Mouse (Mus musculus) layer of hippocampus, postnatal 36 days (tissue): ENCODE results near the gene Tmem30b. TPM values are rescaled to one million over a fixed set of nuclear protein-coding genes. Genes with fewer than 3 reads are reported as not detected.
A peak's percentile ranks its signal among the peaks of the same experiment; 100 is the strongest.
"Not testable (repeated sequence)": the region's sequence is repeated elsewhere in the genome, so short reads cannot be mapped to it uniquely, and the experiment has no call there.

ENCODE experiments used
- DNase-seq, 2 experiments: peaks; one replicate each; pipeline ENCODE4 v3.0.0; 2022
- total RNA-seq, 2 experiments: library from RNA; stranded (reverse); gene quantifications; 2 replicates each; pipeline ENCODE4 v1.2.3; 2021

Gene Tmem30b
- total RNA-seq, 2 experiments from 2014 or later, result not detected

DNA sequence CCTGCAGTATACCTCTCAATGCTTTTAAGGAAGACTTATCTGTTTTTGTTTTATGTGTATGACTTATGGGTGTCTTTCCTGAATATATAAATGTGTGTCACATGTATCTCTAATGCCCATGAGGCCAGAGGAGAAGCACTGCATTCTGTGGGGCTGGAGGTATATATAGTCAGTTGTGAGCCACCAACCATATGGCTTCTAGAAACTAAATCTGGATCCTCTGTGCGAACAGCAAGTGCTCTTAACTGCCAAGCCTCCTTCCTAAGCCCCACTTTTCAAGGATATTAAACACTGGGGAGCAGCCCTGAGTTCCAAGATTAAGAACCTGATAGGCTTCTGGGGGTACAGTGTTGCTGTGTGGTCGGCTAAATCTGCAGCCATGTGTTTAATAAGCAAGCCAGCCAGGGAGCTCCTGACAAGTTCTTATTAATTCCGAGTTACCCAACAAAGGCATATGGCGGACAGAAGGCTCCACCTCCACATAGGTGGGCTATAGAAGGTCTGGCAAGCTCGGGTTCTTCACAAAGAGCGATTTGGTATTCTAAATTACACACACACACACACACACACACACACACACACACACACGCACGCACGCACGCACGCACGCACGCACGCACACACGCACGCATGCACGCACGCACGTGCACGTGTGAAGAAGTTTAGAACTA lies 12.5 kb upstream of the Tmem30b start:
- no peak for DNase-seq

DNA sequence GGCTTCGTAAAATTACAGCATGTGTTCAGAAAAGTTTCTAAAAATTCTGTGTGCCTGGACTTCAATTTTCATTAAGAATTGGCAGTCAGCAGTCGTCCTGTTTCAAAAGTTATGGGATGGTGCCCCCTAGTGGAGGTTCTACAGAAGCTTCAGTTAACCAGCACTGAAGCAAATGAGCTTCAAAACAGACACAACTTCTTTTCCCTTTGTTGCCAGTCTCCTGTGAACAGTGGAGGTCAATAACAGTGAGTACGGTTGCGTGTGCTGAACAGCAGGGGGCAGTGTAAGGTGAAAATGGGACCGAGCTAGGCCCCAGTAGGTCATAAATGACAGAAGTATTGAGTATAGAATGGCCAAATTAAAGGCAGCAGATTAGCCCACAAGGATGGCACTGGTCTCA lies 8.0 kb upstream of the Tmem30b start:
- DNase-seq, result peak; percentile 32 to 41

DNA sequence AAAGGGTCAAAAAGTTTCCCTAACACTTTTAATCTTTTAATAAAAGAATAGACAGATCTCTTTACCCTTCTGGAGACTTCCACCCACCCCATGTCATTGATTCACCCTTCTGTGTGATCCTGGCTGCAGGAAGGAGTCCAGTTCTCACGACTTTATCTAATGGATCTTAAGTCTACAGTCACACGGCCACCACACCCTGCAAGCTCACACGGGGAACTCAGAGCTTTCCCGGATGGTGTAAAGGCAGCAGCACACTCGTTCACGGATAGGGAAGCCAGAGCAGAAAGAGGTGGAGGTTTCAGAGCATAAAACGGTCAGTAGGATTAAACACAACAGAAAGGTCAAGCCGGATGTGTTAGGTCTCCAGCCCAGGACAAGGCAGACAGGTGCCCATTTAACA lies 2.1 kb upstream of the Tmem30b start:
- no peak for DNase-seq

DNA sequence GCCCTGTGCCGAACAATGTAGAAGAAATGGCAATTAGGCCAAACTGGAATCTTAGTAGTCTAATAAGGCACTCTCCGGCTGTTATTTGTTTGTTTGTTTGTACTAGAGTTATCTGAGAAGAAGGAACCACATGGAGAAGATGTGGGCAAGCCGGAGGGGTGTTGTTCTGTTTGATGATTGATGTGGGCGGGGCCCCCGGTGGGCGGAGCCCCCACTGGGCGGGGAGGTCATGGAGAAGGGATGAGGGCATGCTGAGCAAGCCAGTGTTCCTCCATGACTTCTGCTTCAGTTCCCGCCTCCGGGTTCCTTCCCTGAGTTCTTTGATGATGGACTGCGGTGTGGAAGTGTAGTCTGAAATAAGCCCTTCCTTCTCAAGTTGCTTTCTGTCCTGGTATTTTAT lies 1.5 kb upstream of the Tmem30b start:
- DNase-seq, result no peak

DNA sequence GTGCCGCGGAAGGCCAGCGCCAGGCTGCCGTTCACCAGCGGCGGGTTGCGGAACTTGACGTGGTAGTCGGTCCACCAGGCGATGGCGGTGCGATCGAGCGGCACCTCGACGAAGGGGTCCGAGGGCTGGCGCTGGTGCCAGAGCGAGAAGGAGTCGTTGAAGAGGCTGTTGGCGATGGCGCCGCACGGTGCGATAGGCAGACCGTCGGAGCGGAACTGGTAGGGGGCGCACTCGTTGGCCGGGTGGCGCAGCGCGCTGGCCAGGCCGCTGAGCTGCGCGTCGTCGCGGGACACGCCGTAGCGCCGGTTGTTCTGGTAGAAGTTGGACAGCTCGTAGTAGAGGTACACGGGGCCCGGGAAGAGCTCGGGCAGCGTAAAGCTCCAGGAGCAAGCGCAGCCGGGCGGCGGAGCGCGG lies 513 bp downstream of the Tmem30b start:
- no peak for DNase-seq

DNA sequence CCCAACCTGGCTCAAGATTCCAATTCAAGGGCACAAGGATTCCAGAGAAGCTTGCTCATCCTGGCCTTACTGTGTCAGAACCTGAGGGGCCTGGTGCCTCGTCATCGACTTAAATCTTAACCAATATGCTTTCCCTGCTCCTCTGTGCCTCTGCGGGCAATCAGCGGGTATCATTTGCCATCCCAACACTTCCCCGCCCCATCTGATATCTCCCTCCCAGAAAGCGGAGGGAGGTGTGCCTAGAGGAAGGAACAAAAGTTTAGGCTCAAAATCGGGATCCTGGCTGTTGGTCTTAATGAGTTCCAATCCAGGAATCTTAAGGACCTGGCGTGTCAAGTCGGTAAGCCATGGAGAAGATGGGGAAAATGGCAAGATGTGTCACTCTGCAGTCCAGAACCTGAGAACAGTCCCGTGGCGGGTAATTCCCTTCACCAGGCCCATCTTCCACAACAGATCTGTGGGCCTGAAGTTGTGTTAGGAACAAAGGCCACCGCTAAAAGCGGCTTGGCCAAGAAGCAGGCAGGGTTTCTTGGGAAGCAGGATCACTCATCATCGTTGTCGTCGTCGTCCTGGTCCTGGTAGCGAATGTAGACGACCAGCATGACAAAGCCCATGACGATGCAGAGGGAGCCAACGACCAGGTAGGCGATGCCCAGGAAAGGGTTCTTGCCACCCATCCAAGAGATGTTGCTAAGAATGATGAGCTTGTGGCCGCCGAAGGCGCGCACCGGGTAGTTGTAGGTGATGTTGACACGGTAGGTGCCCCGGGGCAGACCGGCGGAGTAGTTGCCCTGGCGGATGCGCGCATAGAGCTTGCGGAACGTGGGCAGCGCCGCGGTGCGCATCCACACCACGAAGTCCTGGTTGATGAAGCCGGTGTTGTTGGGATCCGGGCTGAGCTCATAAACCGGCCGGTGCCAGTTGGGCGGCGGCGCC lies 1.2 kb downstream of the Tmem30b start:
- no peak for DNase-seq

DNA sequence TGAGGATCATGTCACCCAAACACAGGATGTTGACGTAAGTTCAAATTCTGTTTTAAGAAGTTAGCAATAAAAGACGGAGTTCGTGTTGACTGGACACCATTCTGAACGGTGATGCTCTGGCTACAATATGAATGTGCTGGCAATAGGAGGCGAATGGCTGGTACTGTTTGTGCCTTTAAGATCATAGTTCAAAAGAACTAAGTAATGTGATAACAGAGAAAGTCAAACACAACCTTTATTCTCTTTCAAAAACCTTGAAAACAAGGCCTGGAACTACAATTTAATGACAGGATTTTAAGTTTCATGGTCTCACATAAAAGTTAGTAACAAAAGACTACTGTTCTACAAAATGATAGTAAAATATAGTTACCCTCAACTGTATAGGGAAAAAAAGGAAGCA lies 3.0 kb downstream of the Tmem30b start:
- no peak for DNase-seq

DNA sequence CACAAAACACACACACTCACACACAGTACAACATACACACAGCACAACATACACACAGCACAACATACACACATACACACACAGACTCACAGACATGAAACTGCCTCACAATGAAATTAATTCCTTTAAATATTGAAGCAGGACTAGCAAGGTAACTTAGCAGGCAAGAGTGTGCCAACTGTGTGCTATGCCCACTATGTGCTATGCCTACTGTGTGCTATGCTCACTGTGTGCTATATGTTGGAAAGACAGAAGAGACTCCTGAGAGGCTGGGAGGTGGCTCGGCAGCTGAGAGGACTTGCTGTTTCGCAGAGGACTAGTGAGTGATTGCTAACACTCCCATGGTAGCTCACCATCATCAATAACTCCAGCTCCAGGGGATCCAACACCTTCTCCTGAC lies 5.8 kb downstream of the Tmem30b start:
- DNase-seq, result no peak

DNA sequence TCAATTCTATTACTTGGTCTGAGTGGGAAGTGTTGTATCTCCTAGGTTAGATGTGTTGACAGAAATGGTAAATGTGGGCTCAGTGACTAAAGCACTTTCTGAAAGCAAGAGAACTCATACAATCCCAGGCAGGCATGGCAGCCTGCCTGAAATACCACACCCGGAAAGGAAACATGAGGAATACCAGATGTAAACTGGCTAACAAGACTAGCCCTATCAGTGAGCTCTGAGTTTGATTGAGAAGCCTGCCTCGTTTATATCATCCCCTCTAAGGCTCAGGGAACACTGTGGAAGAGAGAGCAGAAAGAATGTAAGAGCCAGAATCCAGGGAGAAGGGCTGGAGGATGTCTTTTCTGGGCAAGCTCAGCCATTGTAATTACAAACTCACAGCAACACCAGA lies 7.0 kb downstream of the Tmem30b start:
- no peak for DNase-seq

DNA sequence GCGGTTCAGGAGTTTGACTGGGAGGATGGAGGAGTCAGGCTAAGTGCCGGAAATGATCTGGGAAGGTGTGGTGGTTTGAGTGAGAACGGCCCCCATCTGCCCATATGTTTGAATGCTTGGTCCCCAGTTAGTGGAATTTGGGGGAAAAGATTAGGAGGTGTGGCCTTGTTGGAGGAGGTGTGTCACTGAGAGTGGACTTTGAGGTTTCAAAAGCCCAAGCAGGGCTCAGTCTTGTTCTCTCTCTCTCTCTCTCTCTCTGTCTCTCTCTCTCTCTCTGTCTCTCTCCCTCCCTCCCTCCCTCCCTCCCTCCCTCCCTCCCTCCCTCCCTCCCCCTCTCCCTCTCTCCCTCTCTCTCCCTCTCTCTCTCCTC lies 8.1 kb downstream of the Tmem30b start:
- DNase-seq, result not testable (repeated sequence)

DNA sequence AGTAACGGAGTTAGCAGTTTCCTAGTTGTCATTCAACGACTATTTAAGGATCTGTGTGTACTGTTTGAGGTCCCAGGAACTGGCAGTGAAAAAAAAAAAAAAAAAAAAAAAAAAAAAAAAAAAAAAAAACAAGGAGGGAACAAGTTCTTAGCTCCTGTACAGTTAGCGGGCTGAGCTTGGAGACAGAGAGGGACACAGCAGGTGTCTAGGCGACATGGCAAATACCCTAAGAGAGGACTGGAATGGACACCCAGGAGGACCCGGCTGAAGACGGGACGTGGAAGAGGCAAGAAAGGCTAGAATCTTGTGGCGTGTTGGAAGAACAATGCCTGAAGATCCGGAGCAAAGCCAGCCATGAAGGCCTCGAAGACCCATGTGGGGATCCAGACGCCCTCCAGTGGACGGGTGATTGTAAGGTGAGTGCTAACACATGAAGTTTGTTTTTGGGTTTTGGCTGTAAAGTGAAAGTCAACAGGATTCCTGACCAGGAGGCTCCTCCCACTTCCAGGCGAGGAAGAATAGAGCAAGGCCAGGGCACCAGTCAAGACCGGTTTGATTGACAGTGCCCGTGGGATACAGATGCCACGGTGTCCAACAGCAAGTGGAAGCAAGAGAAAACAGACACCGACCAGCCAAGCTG lies 8.6 kb downstream of the Tmem30b start:
- no peak for DNase-seq

DNA sequence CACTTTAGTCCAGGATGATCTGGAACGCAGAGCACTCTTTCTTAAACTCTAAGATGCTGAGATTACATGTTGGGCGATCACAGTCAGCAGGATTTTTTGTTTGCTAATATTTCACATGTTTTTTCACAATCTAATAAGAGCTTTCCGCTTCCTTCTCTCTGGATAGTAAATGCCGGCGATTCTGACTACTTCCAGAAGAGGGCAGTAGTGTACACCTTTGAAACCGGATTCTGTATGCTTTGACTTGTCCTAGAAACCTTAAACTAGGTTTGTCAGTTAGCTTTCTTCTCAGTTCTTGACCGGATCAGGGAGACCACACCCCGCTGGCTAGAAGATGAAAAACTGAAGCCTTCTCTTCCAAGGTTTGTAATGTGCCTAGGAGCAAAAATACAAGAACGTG lies 11.6 kb downstream of the Tmem30b start:
- DNase-seq, result peak in 1 of 2 experiments; percentile 46

DNA sequence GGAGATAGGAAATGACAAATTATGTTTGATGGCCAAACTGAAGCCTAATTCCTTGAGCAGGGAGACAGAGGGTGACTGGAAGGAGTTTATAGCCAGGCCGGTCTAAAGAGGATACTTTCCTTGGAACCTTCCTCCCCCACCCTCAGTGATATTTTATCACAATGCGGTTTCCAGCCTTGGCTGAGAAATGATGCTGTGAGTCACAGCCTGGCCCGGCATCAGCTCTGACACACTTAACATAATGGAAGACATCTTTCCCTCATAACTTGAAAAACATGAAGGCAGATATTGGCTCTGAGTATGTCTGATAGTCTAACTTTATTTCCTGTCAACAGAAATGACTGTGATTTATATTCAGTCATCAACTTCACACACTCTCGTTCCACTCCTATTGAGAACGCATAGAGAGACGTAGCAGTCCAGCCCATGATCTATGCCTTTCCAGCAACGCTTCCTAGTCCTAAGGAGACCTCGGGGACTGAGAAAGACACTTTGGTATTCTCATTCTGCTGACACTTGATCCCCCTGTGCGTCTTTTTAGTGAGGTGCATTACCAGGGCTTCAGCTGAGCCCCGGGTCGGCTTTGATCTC lies 14.2 kb downstream of the Tmem30b start:
- DNase-seq, result no peak

DNA sequence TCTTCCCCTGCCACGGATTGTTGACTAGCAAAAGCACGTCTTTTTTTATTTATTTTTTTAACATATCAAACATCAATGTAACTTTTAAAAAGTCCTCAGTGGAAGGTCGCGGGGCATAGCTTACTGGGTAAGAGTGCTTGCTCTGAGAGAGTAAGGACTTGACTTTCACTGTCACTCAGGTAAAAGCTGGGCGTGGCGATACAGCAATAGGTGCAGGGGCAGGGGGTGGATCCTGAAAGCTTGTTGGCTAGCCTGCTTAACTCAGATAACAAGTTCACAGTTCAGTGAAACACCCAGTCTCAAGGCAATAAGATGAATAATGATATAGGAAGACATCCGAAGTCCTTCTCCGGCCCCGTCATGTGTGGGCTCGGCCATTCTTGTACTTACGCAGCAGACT lies 16.6 kb downstream of the Tmem30b start:
- no peak for DNase-seq

DNA sequence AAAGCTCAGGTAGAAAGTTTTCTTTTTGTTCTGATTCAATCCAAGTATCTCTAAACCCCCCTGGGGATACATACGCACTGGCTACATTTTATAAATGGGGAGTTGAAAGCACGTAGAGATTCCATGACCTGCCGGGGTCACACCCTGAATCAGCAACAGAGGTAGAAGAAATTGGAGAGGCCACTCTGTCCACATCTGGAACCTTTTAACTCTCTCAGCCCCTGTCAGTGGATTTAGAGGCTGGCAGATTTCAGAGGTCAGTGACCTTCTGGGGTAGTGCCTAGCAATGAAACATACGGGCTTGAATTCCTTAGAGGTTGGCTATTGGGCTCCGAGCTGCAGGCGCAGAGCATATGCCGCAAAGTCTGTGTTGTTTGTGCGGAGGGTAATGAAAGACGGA lies 17.1 kb downstream of the Tmem30b start:
- no peak for DNase-seq

DNA sequence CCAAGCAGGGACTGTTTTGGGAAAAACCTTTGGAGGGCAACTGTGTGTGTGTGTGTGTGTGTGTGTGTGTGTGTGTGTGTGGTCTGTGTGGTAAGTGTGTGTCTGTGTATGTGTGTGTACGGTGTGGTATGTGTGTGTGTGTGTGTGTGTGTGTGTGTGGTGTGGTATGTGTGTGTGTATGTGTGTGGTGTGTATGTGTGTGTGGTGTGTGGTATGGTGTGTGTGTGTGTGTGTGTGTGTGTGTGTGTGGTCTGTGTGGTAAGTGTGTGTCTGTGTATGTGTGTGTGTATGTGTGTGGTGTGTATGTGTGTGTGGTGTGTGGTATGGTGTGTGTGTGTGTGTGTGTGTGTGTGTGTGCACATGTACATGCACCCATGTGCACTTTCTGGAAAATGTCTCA lies 18.1 kb downstream of the Tmem30b start:
- not testable (repeated sequence) for DNase-seq

DNA sequence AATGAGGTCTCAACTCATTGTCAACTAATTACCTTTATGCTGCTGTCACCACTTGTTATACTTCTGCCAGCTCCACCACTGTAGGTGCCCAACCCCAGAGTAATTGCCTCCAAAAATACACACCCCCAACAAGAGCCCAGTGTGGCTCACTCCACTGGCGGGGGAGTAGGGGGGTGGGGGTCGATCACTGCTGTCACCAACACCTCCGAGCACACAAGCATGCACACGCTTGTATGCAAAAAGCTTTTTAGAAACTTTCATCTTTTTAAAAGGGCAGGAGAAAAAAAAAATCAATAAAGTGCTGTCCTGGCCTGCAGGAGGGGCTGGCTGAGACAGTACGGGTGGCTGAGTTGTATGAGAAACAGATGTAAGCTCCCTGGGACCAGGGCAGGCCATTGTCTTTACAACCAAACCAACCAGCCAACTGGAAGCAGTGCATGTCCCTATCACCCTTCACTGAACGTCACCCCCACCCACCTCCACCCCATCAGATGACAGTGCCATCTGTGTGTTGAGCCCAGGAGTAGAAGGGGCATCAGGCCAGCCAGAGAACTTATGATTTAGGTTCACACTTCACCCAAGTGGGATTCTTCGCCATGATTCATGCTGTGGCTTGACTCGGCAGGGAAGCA lies 20.8 kb downstream of the Tmem30b start:
- no peak for DNase-seq

DNA sequence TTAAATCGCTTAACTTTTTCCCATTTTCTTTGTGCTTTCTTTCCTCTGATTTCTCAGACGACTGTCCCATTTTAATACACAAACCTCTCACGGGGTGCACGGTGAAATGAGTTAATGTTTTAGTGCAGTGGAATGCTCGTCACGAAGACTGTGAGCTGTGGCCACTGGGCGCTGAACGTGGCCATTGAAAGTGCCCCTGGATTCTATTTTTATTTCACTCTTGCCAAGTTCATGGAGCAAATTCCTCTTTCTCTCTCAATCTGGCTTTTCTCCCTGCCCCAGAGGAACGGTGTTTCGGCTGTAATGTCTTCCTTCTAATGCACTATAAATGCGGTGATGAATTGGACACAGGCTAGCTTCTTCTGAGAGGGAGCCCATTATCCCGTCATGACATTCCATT lies 23.1 kb downstream of the Tmem30b start:
- DNase-seq, result no peak

DNA sequence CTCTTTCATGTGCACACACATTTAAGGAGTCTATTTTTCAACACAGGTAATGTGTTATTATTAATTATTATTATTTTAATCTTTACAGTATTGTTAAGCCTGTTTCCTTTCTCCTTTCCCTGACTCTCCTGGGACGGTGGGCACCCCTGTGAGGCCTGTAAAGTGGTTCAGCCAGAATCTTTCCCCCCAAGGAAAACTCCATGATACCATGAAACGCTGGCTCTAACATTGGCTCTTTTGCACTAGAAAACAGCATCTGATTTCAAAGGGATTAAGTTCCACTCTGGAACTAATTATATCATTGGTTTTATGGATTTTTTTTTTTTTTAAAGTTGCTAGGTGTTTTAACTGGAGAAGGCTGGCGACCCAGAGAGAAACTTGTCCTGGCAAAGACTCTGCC lies 24.2 kb downstream of the Tmem30b start:
- DNase-seq, result no peak

DNA sequence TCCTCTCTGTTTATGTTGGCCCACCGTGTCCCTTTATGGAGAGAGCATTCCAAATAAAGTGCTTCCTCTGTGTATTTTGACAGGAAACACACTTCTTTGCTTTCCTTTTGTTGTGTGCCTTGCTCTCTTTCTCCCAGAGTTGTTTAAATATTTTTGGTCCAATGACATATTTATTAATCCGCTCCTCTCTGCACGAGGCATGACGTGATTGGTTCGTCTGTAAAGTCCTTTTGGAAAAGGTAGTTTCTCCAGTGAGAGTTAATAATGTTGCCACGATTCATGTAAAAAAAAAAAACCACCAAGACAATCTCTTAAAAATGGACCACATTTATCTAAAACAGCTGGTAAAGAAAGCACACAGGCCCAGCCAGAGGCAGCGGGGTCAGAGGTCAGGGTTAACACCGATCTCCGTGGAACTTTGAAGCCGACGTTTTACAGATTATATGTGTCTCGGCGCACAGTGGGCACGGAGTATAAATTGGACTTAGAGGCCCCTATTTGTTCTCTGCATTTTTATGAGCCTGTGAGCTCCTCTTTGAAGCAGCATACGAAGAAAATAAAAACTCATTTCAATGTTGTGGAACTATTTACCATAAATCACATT lies 24.9 kb downstream of the Tmem30b start:
- no peak for DNase-seq

DNA sequence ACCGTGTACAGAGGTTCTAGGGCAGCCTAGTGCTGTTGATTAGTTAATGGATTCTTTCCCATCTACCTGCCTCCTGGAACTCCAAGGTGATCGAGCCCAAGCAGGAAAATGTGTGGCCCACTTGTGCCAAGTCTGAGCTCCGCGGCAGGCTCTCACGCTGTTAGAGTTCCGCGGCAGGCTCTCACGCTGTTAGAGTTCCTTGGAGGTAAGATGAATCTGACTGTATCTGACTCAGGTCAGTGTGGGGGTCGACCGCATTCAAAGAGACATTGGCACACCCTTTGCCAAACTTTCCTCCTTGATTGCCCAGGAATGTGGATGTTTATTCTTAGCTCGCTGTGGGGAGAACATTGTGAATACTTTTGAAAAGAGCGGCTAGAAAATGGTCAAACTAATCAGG lies 28.4 kb downstream of the Tmem30b start:
- no peak for DNase-seq

DNA sequence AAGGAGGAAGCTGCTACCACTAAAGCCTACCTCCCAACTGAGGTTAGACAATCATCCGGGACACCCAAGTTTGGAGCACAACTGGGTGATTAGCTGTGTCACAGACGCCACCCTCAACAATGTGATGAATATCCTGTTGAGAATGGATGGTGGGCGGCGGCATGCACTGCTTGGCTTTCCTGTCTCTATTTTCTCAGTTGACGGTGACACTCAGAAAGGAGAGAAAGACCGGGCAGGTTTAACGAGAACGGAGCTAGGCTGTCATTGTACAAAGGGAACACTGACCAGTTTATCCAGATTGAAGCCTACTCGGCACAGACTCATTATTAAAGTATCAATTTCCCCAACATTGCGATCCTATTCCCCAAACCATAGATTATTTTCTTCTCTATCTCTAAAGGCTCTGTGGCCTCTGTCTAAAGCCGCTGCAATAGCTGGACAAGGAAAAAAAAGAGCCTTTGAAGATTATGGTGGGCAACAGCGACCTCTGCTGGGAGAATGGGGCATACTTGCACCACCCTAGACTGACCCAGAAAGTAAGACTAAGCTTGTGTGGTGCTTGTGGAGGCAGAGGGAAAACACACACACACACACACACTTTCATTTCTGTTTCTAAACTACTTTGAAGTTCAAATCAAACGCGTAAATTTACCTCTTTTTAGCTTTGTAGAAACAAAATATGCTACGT lies 29.0 kb downstream of the Tmem30b start:
- peak; percentile 61 to 73 for DNase-seq
